Mouse (Mus musculus) forebrain, postnatal 0 days (tissue): ENCODE results near the gene 1110008P14Rik. TPM values are rescaled to one million over a fixed set of nuclear protein-coding genes. Genes with fewer than 3 reads are reported as not detected.

Source experiments
- ATAC-seq: fragments of 200-750 bp; cut with Nextera tagmentation; 2 replicates; pipeline ENCODE4 v1.8.0; 2017; ENCODE audit warnings: mild to moderate bottlenecking, moderate library complexity
- DNase-seq: peaks from one replicate; pipeline ENCODE4 v3.0.0-alpha.2; 2015
- H3K27ac ChIP-seq: fragments of 300-500 bp; sonication (generic); 2 replicates; pipeline ENCODE4 v1.5.1; 2014; ENCODE audit warnings: low read depth, mild to moderate bottlenecking, antibody characterized with exemption, low read length, moderate library complexity, mixed read lengths
- H3K27me3 ChIP-seq: fragments of 300-500 bp; sonication (generic); 2 replicates; pipeline ENCODE4 v1.6.1; 2014; ENCODE audit warnings: mild to moderate bottlenecking, low read length, mixed read lengths; ENCODE audit not compliant: insufficient read depth
- H3K36me3 ChIP-seq: fragments of 300-500 bp; sonication (generic); 2 replicates; pipeline ENCODE4 v1.6.1; 2014; ENCODE audit warnings: mild to moderate bottlenecking, moderate library complexity; ENCODE audit not compliant: insufficient read depth
- H3K4me1 ChIP-seq: fragments of 300-500 bp; sonication (generic); 2 replicates; pipeline ENCODE4 v1.6.1; 2014; ENCODE audit warnings: antibody characterized with exemption; ENCODE audit not compliant: insufficient read depth
- H3K4me2 ChIP-seq: fragments of 300-500 bp; sonication (generic); 2 replicates; pipeline ENCODE4 v1.6.1; 2014; ENCODE audit warnings: low read depth, mild to moderate bottlenecking, moderate library complexity
- H3K4me3 ChIP-seq: fragments of 300-500 bp; sonication (generic); 2 replicates; pipeline ENCODE4 v1.5.1; 2014; ENCODE audit warnings: low read depth, low read length, mixed read lengths
- H3K9ac ChIP-seq: fragments of 300-500 bp; sonication (generic); 2 replicates; pipeline ENCODE4 v1.6.1; 2014; ENCODE audit warnings: mild to moderate bottlenecking
- H3K9me3 ChIP-seq: fragments of 300-500 bp; sonication (generic); 2 replicates; pipeline ENCODE4 v1.6.1; 2016; ENCODE audit warnings: low read length
- CTCF ChIP-seq: sonication (generic); IDR thresholded peaks from 2 replicates; pipeline ENCODE4 v1.5.1; 2016; ENCODE audit warnings: antibody characterized with exemption, control low read depth, low read depth
- WGBS: fragments of 180-500 bp; shearing (Covaris S2); extraction: QIAGEN DNeasy Blood & Tissue Kit; methylation state at CpG from one replicate; pipeline ENCODE4 v1.1.7; 2014; 5-methylcytosine and 5-hydroxymethylcytosine counted together
- polyA plus RNA-seq: library from polyadenylated mRNA; unstranded; fragments of >200 nt; fragmentation: Nextera tagmentation; extraction: Ambion mirVana; gene quantifications from 2 replicates; pipeline ENCODE4 v1.2.1, GENCODE M21; 2015
- total RNA-seq: library from RNA; depleted of rRNA; stranded (reverse); fragments of >200 nt; gene quantifications from 2 replicates; pipeline ENCODE4 v1.2.3, GENCODE M21; 2014; rRNA removed

The 1110008P14Rik gene
- total and polyA plus RNA-seq, 2 experiments from 2014 or later: 160 to 197 TPM

DNA sequence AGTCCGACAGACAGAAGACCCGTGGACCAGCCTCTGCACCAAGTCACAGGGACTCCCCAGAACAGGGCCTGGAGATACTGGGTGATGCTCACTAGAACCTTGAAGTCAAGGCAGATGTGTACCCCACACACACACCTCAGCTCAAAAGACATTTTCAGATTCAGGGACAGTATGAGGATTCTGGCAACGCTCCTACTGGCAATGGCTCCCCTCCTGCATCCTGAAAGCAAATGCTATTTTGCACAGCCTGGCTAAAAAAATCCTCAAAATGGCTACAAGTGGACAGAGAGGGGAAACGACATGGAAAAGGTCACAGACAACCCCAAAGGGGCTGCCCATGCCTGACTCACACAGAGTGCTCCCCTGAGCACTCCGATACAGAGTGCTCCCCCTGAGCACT is 49.6 kb downstream of the 1110008P14Rik start:
- Histone ChIP-seq H3K36me3 (peaks cover 40% of the 10 kb centered on the region), H3K4me3 (no peak overlapping the region), H3K27me3 (no peaks in the 10 kb centered on the region), H3K4me1 (no peaks in the 10 kb centered on the region), H3K27ac (no peak overlapping the region), H3K9me3 (no peaks in the 10 kb centered on the region), H3K9ac (no peak overlapping the region), H3K4me2 (no peak overlapping the region)
- 89% methylated on average over 5 of the region's 5 CpGs for WGBS
- no peak for ATAC-seq
- no peak for TF ChIP-seq CTCF
- DNase-seq: no peak

DNA sequence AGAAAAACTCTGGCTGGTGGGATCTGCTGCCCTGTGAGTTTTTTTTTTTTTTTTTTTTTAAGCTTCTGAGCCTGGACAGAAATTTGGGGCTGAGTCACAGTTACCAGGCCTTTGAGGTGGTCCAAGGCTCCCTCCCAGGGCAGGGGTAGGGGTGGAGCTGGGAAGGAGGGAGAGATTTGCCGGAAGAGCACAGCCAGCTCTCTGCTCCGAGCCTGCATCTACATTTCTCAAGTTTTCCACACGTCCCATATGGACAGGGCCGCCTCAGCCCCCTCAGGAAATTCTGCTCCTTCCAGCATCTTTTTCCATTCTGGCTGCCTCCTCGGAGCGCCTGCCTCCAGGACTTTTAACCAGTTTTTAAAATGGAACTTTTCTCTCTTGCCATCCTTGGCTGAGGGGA is 52.2 kb downstream of the 1110008P14Rik start:
- Histone ChIP-seq H3K4me2 (no peak overlapping the region), H3K9me3 (no peaks in the 10 kb centered on the region), H3K4me1 (no peaks in the 10 kb centered on the region), H3K27me3 (no peaks in the 10 kb centered on the region), H3K9ac (no peak overlapping the region), H3K4me3 (no peak overlapping the region), H3K27ac (no peak overlapping the region), H3K36me3 (peaks cover 19% of the 10 kb centered on the region)
- TF ChIP-seq CTCF: no peak
- WGBS: 56% methylated on average over 6 of the region's 6 CpGs
- DNase-seq (no peak), ATAC-seq (no peak)

DNA sequence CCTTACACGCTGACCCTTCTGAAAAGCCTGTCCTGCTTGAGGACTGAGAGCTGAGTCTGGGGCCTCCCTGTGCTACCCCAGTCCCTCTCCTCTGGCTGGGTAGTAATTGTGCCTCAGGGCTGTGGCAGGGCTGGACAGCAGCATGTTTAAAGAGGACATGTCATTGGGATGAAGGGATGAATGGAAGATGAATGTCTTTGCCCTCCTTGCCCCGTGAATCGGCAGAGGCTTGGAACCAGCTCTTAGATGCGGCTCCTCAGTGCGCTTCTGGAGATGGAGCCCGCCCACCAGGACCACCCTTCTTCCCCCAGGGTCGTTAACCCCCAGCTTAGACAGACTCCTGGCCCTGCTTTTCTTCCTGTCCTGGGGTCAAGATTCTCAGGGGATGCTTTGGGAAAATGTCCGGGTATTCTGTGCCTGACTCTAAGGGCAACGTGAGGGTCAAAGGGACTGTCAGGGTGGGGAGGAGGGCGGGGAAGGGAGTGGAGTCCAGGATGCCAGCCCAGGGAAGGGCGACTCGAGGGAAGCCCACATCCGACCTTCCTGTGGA is 52.8 kb downstream of the 1110008P14Rik start:
- no peak overlapping the region for H3K4me3 ChIP-seq
- TF ChIP-seq CTCF: no peak
- H3K36me3 ChIP-seq: peaks cover 15% of the 10 kb centered on the region
- no peak overlapping the region for H3K27ac ChIP-seq
- H3K9me3 ChIP-seq: no peaks in the 10 kb centered on the region
- ATAC-seq: no peak
- H3K4me2 ChIP-seq: no peak overlapping the region
- no peaks in the 10 kb centered on the region for H3K4me1 ChIP-seq
- no peak for DNase-seq
- 43% methylated on average over 13 of the region's 13 CpGs for WGBS
- no peak overlapping the region for H3K9ac ChIP-seq
- H3K27me3 ChIP-seq: no peaks in the 10 kb centered on the region

DNA sequence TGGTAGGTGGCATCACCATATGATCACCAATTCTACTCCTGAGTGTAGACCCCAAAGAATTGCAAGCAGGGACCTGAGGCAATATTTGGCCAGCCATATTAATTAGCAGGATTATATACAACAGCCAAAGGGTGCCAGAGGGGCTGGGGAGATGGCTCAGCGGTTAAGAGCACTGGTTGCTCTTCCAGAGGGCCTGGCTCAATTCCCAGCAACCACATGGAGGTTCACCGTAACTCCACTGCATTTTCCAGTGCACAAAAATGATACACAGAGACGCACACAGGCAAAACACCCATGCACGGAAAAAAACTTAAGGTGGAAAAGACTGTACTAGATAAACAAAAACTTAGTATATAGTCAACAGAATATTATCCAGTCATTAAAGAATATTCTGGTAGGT is 54.5 kb downstream of the 1110008P14Rik start:
- Histone ChIP-seq H3K9me3 (no peaks in the 10 kb centered on the region), H3K4me3 (no peak overlapping the region), H3K27ac (no peak overlapping the region), H3K36me3 (peaks cover 13% of the 10 kb centered on the region), H3K9ac (no peak overlapping the region), H3K27me3 (no peaks in the 10 kb centered on the region), H3K4me1 (no peaks in the 10 kb centered on the region), H3K4me2 (no peak overlapping the region)
- DNase-seq (no peak), ATAC-seq (no peak)
- TF ChIP-seq CTCF: no peak
- 55% methylated on average over 4 of the region's 4 CpGs for WGBS

Other genes starting within 250 kb of the 1110008P14Rik start
- 92.1 and 131 TPM in 2 replicates for gene Prrc2b, start 230.9 kb downstream of the 1110008P14Rik start, total RNA-seq
- gene Prrc2b, start 230.9 kb downstream of the 1110008P14Rik start, polyA plus RNA-seq: 40.7 and 60.4 TPM in 2 replicates
- 34.5 and 38.5 TPM in 2 replicates for gene Pomt1, start 145.3 kb downstream of the 1110008P14Rik start, total RNA-seq
- 16.2 and 19.8 TPM in 2 replicates for gene Pomt1, start 145.3 kb downstream of the 1110008P14Rik start, polyA plus RNA-seq
- gene Uck1, start 121.8 kb downstream of the 1110008P14Rik start, total RNA-seq: 121 and 134 TPM in 2 replicates
- 92.7 and 105 TPM in 2 replicates for gene Uck1, start 121.8 kb downstream of the 1110008P14Rik start, polyA plus RNA-seq
- 62.2 and 64.4 TPM in 2 replicates for gene Golga2, start 94.6 kb downstream of the 1110008P14Rik start, total RNA-seq
- 16.3 and 22.1 TPM in 2 replicates for gene Golga2, start 94.6 kb downstream of the 1110008P14Rik start, polyA plus RNA-seq
- gene Swi5, start 93.9 kb downstream of the 1110008P14Rik start, total RNA-seq: 290 and 323 TPM in 2 replicates
- gene Swi5, start 93.9 kb downstream of the 1110008P14Rik start, polyA plus RNA-seq: 407 and 445 TPM in 2 replicates
- 62.6 and 78.2 TPM in 2 replicates for gene Ciz1, start 29.6 kb downstream of the 1110008P14Rik start, total RNA-seq
- 51.5 and 52.9 TPM in 2 replicates for gene Ciz1, start 29.6 kb downstream of the 1110008P14Rik start, polyA plus RNA-seq
- 76.2 and 106 TPM in 2 replicates for gene Dnm1, start 28.6 kb downstream of the 1110008P14Rik start, total RNA-seq
- 47.9 and 71.6 TPM in 2 replicates for gene Dnm1, start 28.6 kb downstream of the 1110008P14Rik start, polyA plus RNA-seq
- 0.54 and 1.2 TPM in 2 replicates for gene Lcn2, start 6.3 kb upstream of the 1110008P14Rik start, total RNA-seq
- 0.63 and 1.0 TPM in 2 replicates for gene Lcn2, start 6.3 kb upstream of the 1110008P14Rik start, polyA plus RNA-seq
- gene Ptges2, start 14.0 kb upstream of the 1110008P14Rik start, total RNA-seq: 32.1 and 37.5 TPM in 2 replicates
- 54.9 and 58.6 TPM in 2 replicates for gene Ptges2, start 14.0 kb upstream of the 1110008P14Rik start, polyA plus RNA-seq
- 3.8 and 4.5 TPM in 2 replicates for gene Naif1, start 68.5 kb upstream of the 1110008P14Rik start, total RNA-seq
- 2.4 and 3.9 TPM in 2 replicates for gene Naif1, start 68.5 kb upstream of the 1110008P14Rik start, polyA plus RNA-seq
- 55.4 and 62.5 TPM in 2 replicates for gene Slc25a25, start 69.5 kb upstream of the 1110008P14Rik start, total RNA-seq
- 38.3 and 40.9 TPM in 2 replicates for gene Slc25a25, start 69.5 kb upstream of the 1110008P14Rik start, polyA plus RNA-seq
- 17.6 and 19.7 TPM in 2 replicates for gene Fam102a, start 153.4 kb upstream of the 1110008P14Rik start, total RNA-seq
- gene Fam102a, start 153.4 kb upstream of the 1110008P14Rik start, polyA plus RNA-seq: 7.2 and 7.5 TPM in 2 replicates
- 59.2 and 60.5 TPM in 2 replicates for gene Dpm2, start 188.9 kb upstream of the 1110008P14Rik start, total RNA-seq
- gene Dpm2, start 188.9 kb upstream of the 1110008P14Rik start, polyA plus RNA-seq: 142 and 152 TPM in 2 replicates
- 6.4 and 11.8 TPM in 2 replicates for gene Pip5kl1, start 192.9 kb upstream of the 1110008P14Rik start, total RNA-seq
- 5.6 and 8.2 TPM in 2 replicates for gene Pip5kl1, start 192.9 kb upstream of the 1110008P14Rik start, polyA plus RNA-seq
- gene 9430097D07Rik, start 193.7 kb upstream of the 1110008P14Rik start, total RNA-seq: 0.38 and 1.0 TPM in 2 replicates
- gene 9430097D07Rik, start 193.7 kb upstream of the 1110008P14Rik start, polyA plus RNA-seq: 0.26 and 0.45 TPM in 2 replicates
- 32.4 and 35.5 TPM in 2 replicates for gene St6galnac4, start 205.2 kb upstream of the 1110008P14Rik start, total RNA-seq
- 31.3 and 33.2 TPM in 2 replicates for gene St6galnac4, start 205.2 kb upstream of the 1110008P14Rik start, polyA plus RNA-seq
- gene St6galnac6, start 217.8 kb upstream of the 1110008P14Rik start, total RNA-seq: 65.3 and 72.9 TPM in 2 replicates
- 34.8 and 42.3 TPM in 2 replicates for gene St6galnac6, start 217.8 kb upstream of the 1110008P14Rik start, polyA plus RNA-seq
- 114 and 123 TPM in 2 replicates for gene Ak1, start 239.8 kb upstream of the 1110008P14Rik start, total RNA-seq
- gene Ak1, start 239.8 kb upstream of the 1110008P14Rik start, polyA plus RNA-seq: 119 and 123 TPM in 2 replicates